Mouse (Mus musculus) lung, embryonic 14.5 days (tissue): ENCODE measurements at regions not wholly inside any gene's neighbourhood (a gene's known extent, or its start where the extent isn't known, plus 50 kb on each side); places are given as distances from the start of the nearest gene placed in this dataset.

ENCODE experiments used
- ATAC-seq: fragments of 200-750 bp; cut with Nextera tagmentation; 2 replicates; pipeline ENCODE4 v1.8.0; 2017; ENCODE audit warnings: mild to moderate bottlenecking, moderate TSS enrichment, moderate library complexity; ENCODE audit not compliant: insufficient read depth
- DNase-seq: peaks from one replicate; pipeline ENCODE4 v3.0.0-alpha.2; 2015
- H3K27ac ChIP-seq: fragments of 300-500 bp; sonication (generic); 2 replicates; pipeline ENCODE4 v1.5.1; 2014; ENCODE audit warnings: low read depth, mild to moderate bottlenecking, moderate library complexity
- H3K27me3 ChIP-seq: fragments of 300-500 bp; sonication (generic); 2 replicates; pipeline ENCODE4 v1.6.1; 2014; ENCODE audit warnings: low read length, control low read depth; ENCODE audit not compliant: insufficient read depth
- H3K36me3 ChIP-seq: fragments of 300-500 bp; sonication (generic); 2 replicates; pipeline ENCODE4 v1.6.1; 2014; ENCODE audit warnings: control low read depth; ENCODE audit not compliant: insufficient read depth
- H3K4me1 ChIP-seq: fragments of 300-500 bp; sonication (generic); 2 replicates; pipeline ENCODE4 v1.6.1; 2014; ENCODE audit warnings: antibody characterized with exemption, control low read depth; ENCODE audit not compliant: insufficient read depth
- H3K4me2 ChIP-seq: fragments of 300-500 bp; sonication (generic); 2 replicates; pipeline ENCODE4 v1.6.1; 2014; ENCODE audit warnings: mild to moderate bottlenecking
- H3K4me3 ChIP-seq: fragments of 300-500 bp; sonication (generic); 2 replicates; pipeline ENCODE4 v1.5.1; 2014; ENCODE audit warnings: low read depth, low read length
- H3K9ac ChIP-seq: fragments of 300-500 bp; sonication (generic); 2 replicates; pipeline ENCODE4 v1.6.1; 2014
- H3K9me3 ChIP-seq: fragments of 300-500 bp; sonication (generic); 2 replicates; pipeline ENCODE4 v1.6.1; 2016; ENCODE audit warnings: low read depth, low read length, control low read depth
- CTCF ChIP-seq: IDR thresholded peaks from 2 replicates; pipeline ENCODE4 v1.5.1; 2016; ENCODE audit warnings: antibody characterized with exemption, low read depth
- WGBS: fragments of 180-500 bp; shearing (Covaris S2); extraction: QIAGEN DNeasy Blood & Tissue Kit; methylation state at CpG from one replicate; pipeline ENCODE4 v1.1.7; 2014; 5-methylcytosine and 5-hydroxymethylcytosine counted together

DNA sequence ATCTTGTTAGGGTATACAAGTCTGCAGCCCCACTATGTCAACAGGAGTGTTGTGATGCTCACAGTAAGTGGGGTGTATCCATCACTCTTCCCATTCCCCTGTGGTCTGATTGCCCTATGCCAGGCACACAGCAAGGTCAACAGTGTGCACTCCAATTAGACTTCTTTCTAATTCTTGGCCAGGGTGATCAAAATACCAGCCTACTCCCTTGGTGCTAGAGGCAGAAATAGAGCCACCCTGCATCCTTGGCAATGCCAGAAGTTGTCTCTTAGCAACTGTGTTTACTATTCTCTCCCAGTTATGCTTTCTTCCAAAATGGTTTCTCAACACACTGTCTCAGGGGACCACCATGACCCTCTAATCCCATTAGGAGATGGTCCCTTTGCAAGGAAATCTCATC is 119.0 kb downstream of the Ppp4r2 start:
- no peaks in the 10 kb centered on the region for H3K36me3 ChIP-seq
- no peak overlapping the region for H3K9ac ChIP-seq
- no peak overlapping the region for H3K4me3 ChIP-seq
- no peak for TF ChIP-seq CTCF
- H3K4me2 ChIP-seq: no peak overlapping the region
- no peaks in the 10 kb centered on the region for H3K4me1 ChIP-seq
- ATAC-seq: no peak
- H3K27me3 ChIP-seq: no peaks in the 10 kb centered on the region
- H3K27ac ChIP-seq: no peak overlapping the region
- H3K9me3 ChIP-seq: no peaks in the 10 kb centered on the region
- DNase-seq: no peak

DNA sequence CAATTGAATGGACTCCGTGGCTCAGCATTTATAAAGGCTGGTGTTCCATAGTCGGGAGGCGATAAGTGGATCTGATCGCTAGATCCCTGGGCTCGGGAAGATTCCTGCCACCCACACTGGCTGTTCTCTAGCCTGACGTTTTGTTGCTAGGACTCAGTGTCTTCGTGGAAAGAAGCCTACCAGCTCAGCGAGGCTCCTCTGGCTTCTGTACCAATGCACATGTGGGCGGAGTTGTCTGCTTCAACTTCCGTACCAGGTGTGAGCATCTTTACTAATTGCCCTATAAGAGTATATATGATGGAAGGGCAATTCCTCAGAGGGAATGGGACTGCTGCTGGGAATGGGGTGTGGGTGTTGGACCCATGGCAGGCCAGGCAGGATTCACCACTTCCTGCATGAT is 121.1 kb downstream of the Ppp4r2 start:
- TF ChIP-seq CTCF: no peak
- Histone ChIP-seq H3K9me3 (no peaks in the 10 kb centered on the region), H3K4me1 (no peaks in the 10 kb centered on the region), H3K27me3 (no peaks in the 10 kb centered on the region), H3K27ac (no peak overlapping the region), H3K4me3 (no peak overlapping the region), H3K36me3 (no peaks in the 10 kb centered on the region), H3K4me2 (no peak overlapping the region), H3K9ac (no peak overlapping the region)
- WGBS: 85% methylated on average over 10 of the region's 10 CpGs
- ATAC-seq (no peak), DNase-seq (no peak)

DNA sequence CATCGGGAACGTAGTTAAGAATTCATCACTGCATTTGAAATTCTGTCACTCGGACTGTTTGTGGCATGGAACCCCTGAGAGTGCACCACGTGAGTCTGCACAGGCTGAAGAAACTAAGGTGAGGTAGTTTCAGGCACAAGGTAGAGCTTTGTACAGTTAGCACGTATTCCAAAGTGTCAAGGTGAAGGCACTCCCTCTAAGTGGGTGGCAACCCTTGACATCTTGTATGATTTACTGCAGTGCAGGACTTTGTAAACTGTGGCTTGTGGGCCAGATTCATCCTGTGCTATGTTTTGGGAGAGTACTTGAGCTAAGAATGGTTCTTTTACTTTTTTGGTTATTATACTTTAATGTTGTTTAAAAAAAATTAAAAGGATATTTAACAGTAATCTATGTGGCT is 133.1 kb downstream of the Ppp4r2 start:
- Histone ChIP-seq H3K4me2 (no peak overlapping the region), H3K27ac (no peak overlapping the region), H3K4me3 (no peak overlapping the region), H3K27me3 (no peaks in the 10 kb centered on the region), H3K4me1 (0 out of 2 replicates have a peak, but pooled peaks cover 2% of the 10 kb centered on the region), H3K36me3 (no peaks in the 10 kb centered on the region), H3K9me3 (no peaks in the 10 kb centered on the region), H3K9ac (no peak overlapping the region)
- ATAC-seq (no peak), DNase-seq (no peak)
- WGBS: 67% methylated on average over 5 of the region's 5 CpGs
- no peak for TF ChIP-seq CTCF

DNA sequence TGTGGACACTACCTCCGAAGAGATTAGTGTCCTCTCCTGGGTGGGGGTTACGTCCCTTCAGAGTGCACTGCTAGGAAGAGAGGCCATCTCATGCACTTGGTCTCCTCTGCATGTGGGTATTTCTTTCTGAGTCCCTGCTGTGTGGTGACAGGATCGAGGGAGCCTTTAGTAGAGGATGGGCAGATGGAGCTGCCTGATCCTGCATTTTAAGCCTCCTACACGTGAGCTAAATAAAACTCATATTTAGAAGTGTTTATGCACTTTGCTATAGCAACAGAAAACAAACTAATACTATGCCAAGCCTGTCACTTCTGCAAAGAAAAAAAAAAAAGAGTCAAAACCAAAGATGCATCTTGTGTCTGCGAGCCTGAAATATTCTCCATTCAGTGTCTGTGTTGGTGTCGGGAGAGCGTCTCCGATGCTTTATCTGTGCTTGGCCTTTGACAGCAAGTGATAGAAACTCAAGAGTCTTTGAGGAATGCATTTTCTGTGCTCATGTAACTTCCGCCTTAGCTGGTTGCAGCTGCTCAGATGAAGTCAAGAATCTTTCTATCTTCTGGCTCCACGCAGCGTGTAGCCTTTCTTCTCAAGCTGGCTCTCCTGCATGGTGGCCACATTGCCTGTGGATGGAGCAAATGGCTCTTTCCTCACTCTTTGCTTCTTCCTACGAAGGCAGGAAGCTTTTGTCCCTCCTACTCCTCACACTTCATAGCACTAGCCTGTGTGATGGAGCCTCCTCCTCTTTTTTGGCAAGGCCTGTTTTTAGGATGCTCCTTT is 134.8 kb downstream of the Ppp4r2 start:
- TF ChIP-seq CTCF: no peak
- no peak for ATAC-seq
- H3K4me2 ChIP-seq: no peak overlapping the region
- H3K27me3 ChIP-seq: no peaks in the 10 kb centered on the region
- H3K4me3 ChIP-seq: no peak overlapping the region
- H3K9ac ChIP-seq: no peak overlapping the region
- no peaks in the 10 kb centered on the region for H3K9me3 ChIP-seq
- no peaks in the 10 kb centered on the region for H3K36me3 ChIP-seq
- WGBS: 62% methylated on average over 12 of the region's 12 CpGs
- 0 out of 2 replicates have a peak, but pooled peaks cover 2% of the 10 kb centered on the region for H3K4me1 ChIP-seq
- no peak overlapping the region for H3K27ac ChIP-seq
- DNase-seq: no peak

DNA sequence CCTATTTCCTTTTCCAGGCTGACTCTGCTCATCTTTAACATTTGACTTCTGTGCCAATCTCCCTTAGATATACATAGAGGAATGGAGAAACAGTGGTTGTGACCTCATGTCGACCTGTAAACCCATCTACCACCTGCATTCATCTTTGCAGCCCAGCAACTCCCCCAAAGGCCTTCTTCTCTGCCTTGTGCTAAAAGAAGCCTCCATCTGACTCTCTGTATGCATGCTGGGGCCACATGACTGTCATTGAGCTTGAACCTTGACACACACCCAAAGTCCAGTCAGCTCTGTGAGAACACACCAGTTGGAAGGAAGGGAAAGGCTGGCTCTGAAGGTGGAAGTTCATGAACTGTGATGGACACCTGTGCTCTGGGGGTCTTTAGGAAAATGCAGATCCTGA is 135.5 kb downstream of the Ppp4r2 start:
- DNase-seq (no peak), ATAC-seq (no peak)
- TF ChIP-seq CTCF: no peak
- Histone ChIP-seq H3K27ac (no peak overlapping the region), H3K4me2 (no peak overlapping the region), H3K27me3 (no peaks in the 10 kb centered on the region), H3K36me3 (no peaks in the 10 kb centered on the region), H3K4me1 (0 out of 2 replicates have a peak, but pooled peaks cover 2% of the 10 kb centered on the region), H3K9ac (no peak overlapping the region), H3K4me3 (no peak overlapping the region), H3K9me3 (no peaks in the 10 kb centered on the region)
- WGBS: 55% methylated on average over 1 of the region's 1 CpGs

DNA sequence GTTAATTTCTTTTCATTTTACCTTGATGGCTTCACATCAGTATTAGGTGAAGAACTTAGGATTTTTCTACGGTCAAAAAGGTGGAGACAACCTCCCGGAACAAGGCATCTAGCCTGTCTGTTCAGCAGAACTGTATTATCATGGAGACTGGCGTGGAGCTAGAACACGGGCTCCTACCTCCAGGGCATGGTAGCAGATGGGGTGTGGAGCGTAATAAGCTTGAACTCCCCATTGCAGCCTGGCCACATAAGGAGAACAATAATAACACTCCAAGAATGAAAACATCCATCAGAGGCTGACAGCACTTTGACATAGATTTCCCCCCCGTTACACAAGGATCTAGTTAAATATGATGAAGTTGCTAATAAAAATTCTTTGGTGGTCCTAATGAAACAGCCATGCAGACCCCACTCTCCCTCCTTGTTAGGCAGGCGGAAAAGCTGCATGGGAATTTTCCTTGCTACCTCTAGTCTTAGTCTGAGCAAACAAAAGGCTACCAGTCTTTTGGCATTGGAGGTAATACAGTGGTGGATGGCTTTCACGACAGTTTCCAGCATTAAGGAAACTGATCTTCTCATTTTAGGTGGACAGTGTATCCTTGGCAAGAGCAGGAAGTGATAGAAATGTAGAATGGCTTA is 137.5 kb downstream of the Ppp4r2 start:
- no peak overlapping the region for H3K27ac ChIP-seq
- H3K4me3 ChIP-seq: no peak overlapping the region
- no peaks in the 10 kb centered on the region for H3K36me3 ChIP-seq
- TF ChIP-seq CTCF: no peak
- DNase-seq: no peak
- ATAC-seq: no peak
- H3K4me1 ChIP-seq: peaks cover 4% of the 10 kb centered on the region; the same call in 1 of the 2 replicates
- no peak overlapping the region for H3K9ac ChIP-seq
- WGBS: 75% methylated on average over 8 of the region's 8 CpGs
- no peaks in the 10 kb centered on the region for H3K9me3 ChIP-seq
- no peaks in the 10 kb centered on the region for H3K27me3 ChIP-seq
- no peak overlapping the region for H3K4me2 ChIP-seq

DNA sequence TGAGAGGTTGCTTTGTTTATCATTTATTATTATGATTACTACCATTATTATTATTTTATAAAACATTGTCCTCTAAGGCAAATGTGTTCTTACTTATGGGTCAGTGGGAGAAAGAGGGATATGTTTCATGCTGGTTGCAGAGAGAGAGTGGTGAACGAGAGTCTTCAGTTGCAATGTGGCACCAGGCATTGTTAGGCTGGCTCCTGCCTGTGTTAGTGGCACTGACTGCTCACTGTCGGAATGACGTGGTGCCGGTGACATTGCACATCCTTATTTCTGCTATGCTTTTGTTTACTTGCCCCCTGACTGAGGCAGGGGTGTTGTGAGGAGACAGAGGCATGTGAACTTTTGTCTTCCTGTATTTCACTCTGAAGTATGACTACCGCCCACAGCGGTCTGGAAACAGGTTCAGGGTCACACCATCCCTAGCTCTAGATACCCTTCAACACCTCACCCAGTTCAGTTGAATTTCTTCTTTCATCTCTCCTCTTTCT is 138.1 kb downstream of the Ppp4r2 start:
- 30% methylated on average over 6 of the region's 6 CpGs for WGBS
- ATAC-seq (no peak), DNase-seq (no peak)
- no peaks in the 10 kb centered on the region for H3K27me3 ChIP-seq
- H3K4me2 ChIP-seq: no peak overlapping the region
- no peak for TF ChIP-seq CTCF
- no peak overlapping the region for H3K27ac ChIP-seq
- H3K4me1 ChIP-seq: peaks cover 9% of the 10 kb centered on the region
- no peaks in the 10 kb centered on the region for H3K36me3 ChIP-seq
- no peak overlapping the region for H3K4me3 ChIP-seq
- no peaks in the 10 kb centered on the region for H3K9me3 ChIP-seq
- no peak overlapping the region for H3K9ac ChIP-seq
